Mouse (Mus musculus): ENCODE results near the gene Vil1.

DNA sequence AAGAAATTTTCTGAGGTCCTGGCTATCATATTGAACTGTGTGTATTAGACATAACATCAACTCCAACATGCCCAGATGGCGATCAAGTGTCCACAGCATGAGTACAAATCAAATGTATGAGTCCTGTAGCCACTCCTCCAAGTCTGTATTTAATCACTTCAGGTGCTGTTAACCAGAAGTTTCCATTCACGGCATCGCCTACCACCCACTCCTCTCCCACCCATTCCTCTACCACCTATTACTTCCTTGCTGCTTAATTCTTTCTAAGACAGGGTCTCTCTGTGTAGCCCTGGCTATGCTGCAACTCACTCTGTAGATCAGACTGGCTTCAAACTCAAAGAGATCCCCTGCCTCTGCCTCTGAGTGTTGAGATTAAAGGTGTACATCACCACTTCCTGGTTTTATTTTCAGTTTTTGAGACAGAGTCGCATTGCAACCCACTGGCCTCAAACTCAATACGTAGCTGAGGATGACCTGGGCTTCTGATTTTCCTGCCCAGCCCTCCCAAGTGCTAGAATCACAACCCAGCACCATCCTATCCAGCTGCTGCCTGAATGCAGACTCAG is 49.1 kb upstream of the Vil1 start:
- no peak for TF ChIP-seq USF2 (IDR thresholded peaks at IDR 0.05; ENCODE audit: borderline replicate concordance in 1 of 2, insufficient read depth in 1 of 2, low read depth in 1 of 2, low read length in 2 of 2)
- TF ChIP-seq KAT2A (conservative IDR thresholded peaks at IDR 0.05; ENCODE audit: low read depth, low read length): no peak
- no peak for TF ChIP-seq POLR2A (IDR thresholded peaks at IDR 0.05; ENCODE audit: control insufficient read depth in 1 of 2, insufficient read depth in 1 of 2, low read depth in 1 of 2, low read length in 2 of 2, poor library complexity in 1 of 2)
- no peak for TF ChIP-seq HCFC1 (IDR thresholded peaks at IDR 0.05; ENCODE audit: low read depth, low read length)
- TF ChIP-seq TAL1 (IDR thresholded peaks at IDR 0.05; ENCODE audit: low read length): no peak
- no peak for TF ChIP-seq CTCF (IDR thresholded peaks at IDR 0.05 in 2 of 3, conservative IDR thresholded peaks at IDR 0.05 in 1 of 3; ENCODE audit: control insufficient read depth in 1 of 3, insufficient read depth in 1 of 3, low read depth in 2 of 3, low read length in 3 of 3, poor library complexity in 1 of 3, severe bottlenecking in 1 of 3)
- TF ChIP-seq MAZ (IDR thresholded peaks at IDR 0.05; ENCODE audit: low read depth, low read length): no peak
- TF ChIP-seq JUND (IDR thresholded peaks at IDR 0.05; ENCODE audit: low read depth, low read length): no peak
- TF ChIP-seq BHLHE40 (IDR thresholded peaks at IDR 0.05; ENCODE audit: borderline replicate concordance, low read depth, low read length): no peak

All from MEL (cell line).